Mouse (Mus musculus): ENCODE measurements around the gene Hba-a2. TPM values are rescaled to one million over a fixed set of nuclear protein-coding genes. Genes with fewer than 3 reads are reported as not detected.
A peak's percentile ranks its signal among the peaks of the same experiment; 100 is the strongest.

Gene Hba-a2
- polyA plus RNA-seq, 1 experiment from 2014 or later = 4,938 TPM

- H3K36me3 ChIP-seq = no peaks in the 10 kb centered on the region
- H3K4me1 ChIP-seq (replicated peaks) = peaks cover 14% of the 10 kb centered on the region; the same call in 1 of the 2 replicates
- no peak overlapping the region for H3K4me3 ChIP-seq
- H3K27me3 ChIP-seq (ENCODE audit: insufficient read depth, poor library complexity, severe bottlenecking) = no peaks in the 10 kb centered on the region
- peak; percentile 77 for DNase-seq (ENCODE audit: low spot score)
- 46% methylated on average over 17 of the region's 17 CpGs for WGBS
- peaks cover 7% of the 10 kb centered on the region; the same call in 1 of the 2 replicates for H3K9me3 ChIP-seq
- 0 out of 2 replicates have a peak overlapping the region, but pooled peaks have one; percentile 31 for H3K27ac ChIP-seq
These were observed 44.5 kb downstream of the Hba-a2 start for GRCm38 (mm10) chr11:32340476-32341473.

- Histone ChIP-seq H3K27ac (no peak overlapping the region), H3K36me3 (no peaks in the 10 kb centered on the region), H3K4me1 (replicated peaks) (peaks cover 28% of the 10 kb centered on the region), H3K27me3 (ENCODE audit: insufficient read depth, poor library complexity, severe bottlenecking) (0 out of 2 replicates have a peak, but pooled peaks cover 5% of the 10 kb centered on the region), H3K9me3 (no peaks in the 10 kb centered on the region), H3K4me3 (no peak overlapping the region)
- DNase-seq (ENCODE audit: low spot score) = peak; percentile 30
- WGBS = 9% methylated on average over 2 of the region's 2 CpGs
These were observed 46.5 kb downstream of the Hba-a2 start for GRCm38 (mm10) chr11:32342770-32343191.

GRCm38 (mm10) chr11:32343350-32343749 lies 47.1 kb downstream of the Hba-a2 start:
- Histone ChIP-seq H3K27ac (no peak overlapping the region), H3K27me3 (ENCODE audit: insufficient read depth, poor library complexity, severe bottlenecking) (0 out of 2 replicates have a peak, but pooled peaks cover 5% of the 10 kb centered on the region), H3K9me3 (no peaks in the 10 kb centered on the region), H3K36me3 (no peaks in the 10 kb centered on the region), H3K4me1 (replicated peaks) (peaks cover 33% of the 10 kb centered on the region), H3K4me3 (no peak overlapping the region)
- 89% methylated on average over 1 of the region's 1 CpGs for WGBS
- DNase-seq (ENCODE audit: low spot score) = no peak

GRCm38 (mm10) chr11:32345504-32346297 lies 49.4 kb downstream of the Hba-a2 start:
- H3K4me3 ChIP-seq = no peak overlapping the region
- H3K27ac ChIP-seq = no peak overlapping the region
- 0 out of 2 replicates have a peak, but pooled peaks cover 5% of the 10 kb centered on the region for H3K27me3 ChIP-seq (ENCODE audit: insufficient read depth, poor library complexity, severe bottlenecking)
- no peak for DNase-seq (ENCODE audit: low spot score)
- H3K4me1 ChIP-seq (replicated peaks) = peaks cover 53% of the 10 kb centered on the region
- H3K9me3 ChIP-seq = no peaks in the 10 kb centered on the region
- 74% methylated on average over 6 of the region's 6 CpGs for WGBS
- peaks cover 14% of the 10 kb centered on the region for H3K36me3 ChIP-seq

Other genes starting within 250 kb of the Hba-a2 start
- gene Il9r, start 96.2 kb upstream of the Hba-a2 start, polyA plus RNA-seq (2016; fragmentation: Nextera tagmentation; extraction: Ambion mirVana) = not detected in 2 replicates
- 97.6 and 103 TPM in 2 replicates for gene Snrnp25, start 91.1 kb upstream of the Hba-a2 start, polyA plus RNA-seq (2016; fragmentation: Nextera tagmentation; extraction: Ambion mirVana)
- gene Rhbdf1, start 74.2 kb upstream of the Hba-a2 start, polyA plus RNA-seq (2016; fragmentation: Nextera tagmentation; extraction: Ambion mirVana) = 31.3 and 32.9 TPM in 2 replicates
- gene Mpg, start 70.0 kb upstream of the Hba-a2 start, polyA plus RNA-seq (2016; fragmentation: Nextera tagmentation; extraction: Ambion mirVana) = 34.2 and 36.3 TPM in 2 replicates
- gene Nprl3, start 28.8 kb upstream of the Hba-a2 start, polyA plus RNA-seq (2016; fragmentation: Nextera tagmentation; extraction: Ambion mirVana) = 41.1 and 45.6 TPM in 2 replicates
- gene Hba-x, start 20.1 kb upstream of the Hba-a2 start, polyA plus RNA-seq (2016; fragmentation: Nextera tagmentation; extraction: Ambion mirVana) = 3,492 and 3,546 TPM in 2 replicates
- gene Hba-a1, start 13.0 kb upstream of the Hba-a2 start, polyA plus RNA-seq (2016; fragmentation: Nextera tagmentation; extraction: Ambion mirVana) = 2,485 and 2,589 TPM in 2 replicates
- gene Hbq1b, start 9.5 kb upstream of the Hba-a2 start, polyA plus RNA-seq (2016; fragmentation: Nextera tagmentation; extraction: Ambion mirVana) = 6.2 and 6.4 TPM in 2 replicates
- gene Hbq1a, start 3.6 kb downstream of the Hba-a2 start, polyA plus RNA-seq (2016; fragmentation: Nextera tagmentation; extraction: Ambion mirVana) = not detected in 2 replicates
- 29.7 and 30.8 TPM in 2 replicates for gene Sh3pxd2b, start 51.3 kb downstream of the Hba-a2 start, polyA plus RNA-seq (2016; fragmentation: Nextera tagmentation; extraction: Ambion mirVana)
- gene Ubtd2, start 158.9 kb downstream of the Hba-a2 start, polyA plus RNA-seq (2016; fragmentation: Nextera tagmentation; extraction: Ambion mirVana) = 55.6 and 66.4 TPM in 2 replicates
- 0.45 TPM in 1 of 2 replicates, not detected in the other for gene Efcab9, start 235.6 kb downstream of the Hba-a2 start, polyA plus RNA-seq (2016; fragmentation: Nextera tagmentation; extraction: Ambion mirVana)
- gene Stk10, start 236.8 kb downstream of the Hba-a2 start, polyA plus RNA-seq (2016; fragmentation: Nextera tagmentation; extraction: Ambion mirVana) = 3.0 TPM in 2 replicates